Mouse (Mus musculus) E14TG2a.4 (cell line): ENCODE measurements around the gene Pax5.

Experiments used
- H3K27me3 ChIP-seq: 2 replicates; pipeline ENCODE4 v1.6.1; 2014; ENCODE audit warnings: low read length, control low read depth; ENCODE audit not compliant: insufficient read depth
- H3K36me3 ChIP-seq: 2 replicates; pipeline ENCODE4 v1.6.1; 2014; ENCODE audit warnings: low read length, control low read depth; ENCODE audit not compliant: insufficient read depth
- H3K4me1 ChIP-seq: replicated peaks from 2 replicates; pipeline ENCODE4 v1.6.1; 2014; ENCODE audit warnings: low read depth, low read length, control low read depth
- H3K4me3 ChIP-seq: replicated peaks from 2 replicates; pipeline ENCODE4 v1.5.1; 2014; ENCODE audit warnings: mild to moderate bottlenecking, low read length
- H3K9me3 ChIP-seq: 2 replicates; pipeline ENCODE4 v1.6.1; 2014; ENCODE audit warnings: low read length, control low read depth
- CTCF ChIP-seq: conservative IDR thresholded peaks from 2 replicates; pipeline ENCODE4 v1.5.1; 2014; ENCODE audit warnings: low read length
- NANOG ChIP-seq: IDR thresholded peaks from 2 replicates; pipeline ENCODE4 v1.6.1; 2014; ENCODE audit warnings: borderline replicate concordance, low read length, mixed read lengths
- POU5F1 ChIP-seq: IDR thresholded peaks from 2 replicates; pipeline ENCODE4 v1.6.1; 2014; ENCODE audit warnings: low read length, borderline replicate concordance

Pax5 gene

GRCm38 (mm10) chr4:44495836-44496235 is 214.5 kb downstream of the Pax5 start:
- H3K9me3 ChIP-seq, result no peaks in the 10 kb centered on the region
- H3K4me3 ChIP-seq, result no peak overlapping the region
- peaks cover 3% of the 10 kb centered on the region for H3K4me1 ChIP-seq
- TF ChIP-seq CTCF (no peak), NANOG (no peak), POU5F1 (no peak)
- no peaks in the 10 kb centered on the region for H3K36me3 ChIP-seq
- H3K27me3 ChIP-seq, result peaks cover 8% of the 10 kb centered on the region; the same call in 1 of the 2 replicates

GRCm38 (mm10) chr4:44493756-44494155 is 216.5 kb downstream of the Pax5 start:
- Histone ChIP-seq H3K36me3 (no peaks in the 10 kb centered on the region), H3K4me1 (no peaks in the 10 kb centered on the region; the same call in 1 of the 2 replicates), H3K27me3 (peaks cover 12% of the 10 kb centered on the region; the same call in 1 of the 2 replicates), H3K4me3 (no peak overlapping the region), H3K9me3 (no peaks in the 10 kb centered on the region)
- TF ChIP-seq CTCF, result no peak
- no peak for TF ChIP-seq NANOG
- no peak for TF ChIP-seq POU5F1

GRCm38 (mm10) chr4:44490872-44491271 is 219.4 kb downstream of the Pax5 start:
- TF ChIP-seq CTCF (no peak), POU5F1 (no peak), NANOG (no peak)
- H3K36me3 ChIP-seq, result no peaks in the 10 kb centered on the region
- H3K4me1 ChIP-seq, result no peaks in the 10 kb centered on the region; the same call in 1 of the 2 replicates
- no peak overlapping the region for H3K4me3 ChIP-seq
- H3K27me3 ChIP-seq, result peaks cover 16% of the 10 kb centered on the region
- H3K9me3 ChIP-seq, result no peaks in the 10 kb centered on the region

GRCm38 (mm10) chr4:44488702-44489101 is 221.6 kb downstream of the Pax5 start:
- H3K4me1 ChIP-seq, result no peaks in the 10 kb centered on the region; the same call in 1 of the 2 replicates

GRCm38 (mm10) chr4:44488219-44488618 is 222.1 kb downstream of the Pax5 start:
- H3K4me3 ChIP-seq, result no peak overlapping the region
- TF ChIP-seq NANOG (no peak), POU5F1 (no peak), CTCF (no peak)

More at GRCm38 (mm10) chr4:44488702-44489101, 221.6 kb downstream of the Pax5 start:
- Histone ChIP-seq H3K27me3 (peaks cover 16% of the 10 kb centered on the region), H3K36me3 (no peaks in the 10 kb centered on the region), H3K9me3 (no peaks in the 10 kb centered on the region), H3K4me3 (no peak overlapping the region)
- TF ChIP-seq CTCF (no peak), NANOG (no peak), POU5F1 (no peak)

GRCm38 (mm10) chr4:44482851-44483250 is 227.4 kb downstream of the Pax5 start:
- Histone ChIP-seq H3K36me3 (no peaks in the 10 kb centered on the region), H3K27me3 (peaks cover 9% of the 10 kb centered on the region), H3K9me3 (no peaks in the 10 kb centered on the region), H3K4me3 (no peak overlapping the region), H3K4me1 (no peaks in the 10 kb centered on the region)
- TF ChIP-seq NANOG (no peak), CTCF (no peak)

More at GRCm38 (mm10) chr4:44488219-44488618, 222.1 kb downstream of the Pax5 start:
- H3K4me1 ChIP-seq, result no peaks in the 10 kb centered on the region; the same call in 1 of the 2 replicates
- H3K9me3 ChIP-seq, result no peaks in the 10 kb centered on the region
- H3K36me3 ChIP-seq, result no peaks in the 10 kb centered on the region
- peaks cover 16% of the 10 kb centered on the region for H3K27me3 ChIP-seq

GRCm38 (mm10) chr4:44479755-44480154 is 230.5 kb downstream of the Pax5 start:
- Histone ChIP-seq H3K36me3 (no peaks in the 10 kb centered on the region), H3K27me3 (no peaks in the 10 kb centered on the region), H3K9me3 (no peaks in the 10 kb centered on the region), H3K4me3 (no peak overlapping the region), H3K4me1 (no peaks in the 10 kb centered on the region)
- no peak for TF ChIP-seq POU5F1
- TF ChIP-seq CTCF, result peak; percentile 96
